Mouse (Mus musculus): ENCODE results near the gene Tigd4.
"Not testable (repeated sequence)": the region's sequence is repeated elsewhere in the genome, so short reads cannot be mapped to it uniquely, and the experiment has no call there.

Gene Tigd4

GRCm38 (mm10) chr3:84593274-84593673, at the start of gene Tigd4:
Gene Tigd4, plus strand, starts transcription at chr3:84593574.
- POLR2A ChIA-PET = interaction anchor here in 1 of 4 experiments (0.9 to 1.0 kb wide), 2 partner anchors 10 to 11 kb away, joined by 3 read pairs; partner anchors contain the start of gene Arfip1
- CTCF ChIA-PET = interaction anchor here in 1 of 4 experiments (0.6 to 0.7 kb wide), 2 partner anchors 258 to 1330 kb away, joined by 3 to 8 read pairs; no protein-coding TSS in a partner anchor

- POLR2A ChIA-PET = interaction anchor here in 2 of 4 experiments (0.6 to 1.4 kb wide), 2 partner anchors 13 to 1178 kb away, joined by 3 to 4 read pairs; no protein-coding TSS in a partner anchor
- CTCF ChIA-PET = interaction anchor here in 1 of 4 experiments (0.6 kb wide), 1 partner anchor 108 kb away, joined by 8 read pairs; no protein-coding TSS in a partner anchor
Measured at GRCm38 (mm10) chr3:84547177-84547576, 46.2 kb upstream of the Tigd4 start.

DNA sequence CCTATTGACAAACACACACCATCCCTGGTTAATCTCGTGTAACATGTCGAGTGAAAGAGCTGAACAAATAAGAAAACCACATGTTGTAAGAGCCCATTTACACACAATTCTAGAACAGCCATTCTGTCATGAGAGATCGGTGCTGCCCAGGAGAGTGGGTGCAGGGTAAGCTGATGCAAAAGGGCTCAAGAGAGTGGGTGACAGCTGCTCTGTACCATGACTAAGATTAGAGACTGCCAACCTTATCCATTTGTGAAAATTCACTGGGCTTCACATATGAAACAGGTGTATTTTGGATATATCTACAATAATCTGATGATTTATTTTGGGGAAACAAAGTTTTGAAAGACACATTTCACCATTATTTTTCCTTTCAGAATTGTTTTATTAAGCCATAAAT, 37.6 kb upstream of the Tigd4 start:
- POLR2A ChIA-PET = interaction anchor here in 1 of 4 experiments (1.7 kb wide), 1 partner anchor 14 kb away, joined by 4 read pairs; no protein-coding TSS in a partner anchor
- CTCF ChIA-PET = interaction anchor here in 1 of 4 experiments (0.6 kb wide), 1 partner anchor 235 kb away, joined by 3 read pairs; no protein-coding TSS in a partner anchor

DNA sequence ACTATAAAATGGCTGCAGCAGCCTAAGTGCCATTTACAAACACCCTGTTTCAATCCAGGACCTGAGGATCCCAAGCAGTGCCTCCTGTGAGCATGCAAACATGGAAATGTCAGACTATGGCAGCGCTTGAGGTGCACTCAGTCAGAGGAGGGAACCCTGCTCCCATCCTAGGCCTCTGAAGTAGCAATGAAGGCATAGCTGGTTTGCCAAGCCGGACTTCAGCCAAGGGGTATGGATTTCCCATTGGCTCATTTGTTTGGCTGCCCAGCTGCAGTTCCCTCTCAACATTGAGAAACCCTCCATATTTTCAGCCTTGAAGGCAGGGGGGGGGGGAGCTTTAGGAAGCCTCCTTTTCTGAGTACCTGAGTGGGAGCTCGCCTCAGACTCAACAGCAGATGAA, 35.1 kb upstream of the Tigd4 start:
- ChIA-PET POLR2A (no interaction called here), CTCF (interaction anchor here in 1 of 4 experiments (1.0 kb wide), 1 partner anchor 16 kb away, joined by 4 read pairs; no protein-coding TSS in a partner anchor)

DNA sequence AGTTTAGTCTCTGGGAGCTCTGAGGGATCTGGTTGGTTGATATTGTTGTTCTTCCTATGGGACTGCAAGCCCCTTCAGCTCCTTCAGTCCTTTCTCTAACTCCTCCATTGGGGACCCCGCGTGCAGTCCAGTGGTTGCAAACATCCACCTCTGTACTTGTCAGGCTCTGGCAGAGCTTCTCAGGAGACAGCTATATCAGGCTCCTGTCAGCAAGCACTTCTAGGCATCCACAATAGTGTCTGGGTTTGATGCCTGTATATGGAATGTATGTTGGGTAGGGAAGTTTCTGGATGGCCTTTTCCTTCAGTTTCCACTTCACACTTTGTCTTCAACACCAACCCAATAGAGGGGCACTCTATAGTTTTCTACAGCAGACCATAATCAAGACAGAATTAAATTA, 30.5 kb upstream of the Tigd4 start:
- CTCF ChIA-PET = not testable (repeated sequence)
- POLR2A ChIA-PET = interaction anchor here in 1 of 4 experiments (1.3 kb wide), 1 partner anchor 10 kb away, joined by 3 read pairs; no protein-coding TSS in a partner anchor

GRCm38 (mm10) chr3:84563415-84563814, 30.0 kb upstream of the Tigd4 start:
- POLR2A ChIA-PET = no interaction called here
- CTCF ChIA-PET = no interaction called here

GRCm38 (mm10) chr3:84568540-84568939, 24.8 kb upstream of the Tigd4 start:
- CTCF ChIA-PET = no interaction called here
- POLR2A ChIA-PET = interaction anchor here in 2 of 4 experiments (0.8 to 1.6 kb wide), 2 partner anchors 11 to 14 kb away, joined by 3 to 4 read pairs; partner anchors contain the start of gene Arfip1 (in 1 of the 2)

- ChIA-PET CTCF (interaction anchor here in 2 of 4 experiments (0.6 to 0.9 kb wide), 3 partner anchors 62 to 267 kb away, joined by 3 to 5 read pairs (median 4); no protein-coding TSS in a partner anchor), POLR2A (interaction anchor here in 3 of 4 experiments (0.5 to 1.4 kb wide), 10 partner anchors 11 to 813 kb away, joined by 3 to 4 read pairs (median 3); partner anchors contain the start of gene Arfip1 (in 1 of the 3))
Measured at GRCm38 (mm10) chr3:84569587-84569986, 23.8 kb upstream of the Tigd4 start.

DNA sequence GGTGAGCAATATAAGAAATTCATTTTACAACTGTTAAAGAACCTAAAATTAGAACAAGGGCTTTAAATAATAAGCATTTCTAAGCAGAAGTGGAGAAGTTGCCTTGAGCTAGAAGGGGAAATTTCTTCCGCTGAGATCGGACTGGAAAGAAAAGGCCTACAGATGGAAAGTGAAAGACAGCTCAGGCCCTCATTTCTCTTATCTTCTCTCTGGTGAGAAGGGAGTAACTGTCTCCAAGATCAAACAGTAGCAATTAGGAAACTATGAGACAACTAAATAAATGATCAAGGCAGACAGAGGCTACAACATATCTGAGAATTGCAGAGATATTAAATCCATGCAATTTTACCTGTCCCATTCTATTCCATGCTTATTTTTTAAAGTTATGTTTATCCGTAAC, 22.9 kb upstream of the Tigd4 start:
- POLR2A ChIA-PET = interaction anchor here in 2 of 4 experiments (0.8 to 1.4 kb wide), 4 partner anchors 10 to 28 kb away, joined by 3 to 4 read pairs (median 4); no protein-coding TSS in a partner anchor
- CTCF ChIA-PET = interaction anchor here in 1 of 4 experiments (0.6 to 0.9 kb wide), 2 partner anchors 247 to 268 kb away, joined by 3 read pairs; no protein-coding TSS in a partner anchor

DNA sequence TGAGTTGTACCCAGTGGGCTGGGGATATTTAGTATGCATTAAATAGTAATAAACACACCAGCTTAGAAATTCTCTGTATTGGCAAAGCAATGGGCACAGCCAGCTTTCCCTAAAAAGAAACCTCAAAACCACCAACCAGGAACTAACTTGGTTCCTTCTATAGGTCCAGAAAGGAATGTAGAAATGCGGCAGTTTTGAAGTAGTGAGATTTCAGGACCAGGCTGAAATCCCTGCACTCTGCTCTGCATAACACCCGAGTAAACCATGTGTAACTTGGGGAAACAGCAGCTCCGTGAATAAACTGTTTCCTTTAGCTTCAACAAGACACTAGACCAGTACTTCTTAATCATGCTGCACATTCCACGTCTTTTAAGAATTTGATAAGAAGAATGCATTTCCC, 12.7 kb upstream of the Tigd4 start:
- CTCF ChIA-PET = no interaction called here
- POLR2A ChIA-PET = interaction anchor here in 2 of 4 experiments (0.8 to 1.8 kb wide), 7 partner anchors 11 to 91 kb away, joined by 3 to 7 read pairs (median 3); no protein-coding TSS in a partner anchor

- ChIA-PET CTCF (no interaction called here), POLR2A (interaction anchor here in 1 of 4 experiments (1.4 kb wide), 1 partner anchor 72 kb away, joined by 4 read pairs; no protein-coding TSS in a partner anchor)
Measured at GRCm38 (mm10) chr3:84581696-84582022, 11.7 kb upstream of the Tigd4 start.

GRCm38 (mm10) chr3:84582023-84582912, 11.1 kb upstream of the Tigd4 start, which contains the start of gene Arfip1:
Gene Arfip1, minus strand, starts transcription at chr3:84582625.
- POLR2A ChIA-PET = interaction anchor here in 3 of 4 experiments (0.7 to 1.8 kb wide), 12 partner anchors 9 to 1305 kb away, joined by 3 to 6 read pairs (median 3); partner anchors contain the start of genes Glt28d2 (in 1 of the 3), Gm37240 (in 1 of the 3) and Tigd4 (in 1 of the 3)
- CTCF ChIA-PET = interaction anchor here in 2 of 4 experiments (1.2 to 1.6 kb wide), 2 partner anchors 33 to 261 kb away, joined by 3 to 5 read pairs; no protein-coding TSS in a partner anchor

DNA sequence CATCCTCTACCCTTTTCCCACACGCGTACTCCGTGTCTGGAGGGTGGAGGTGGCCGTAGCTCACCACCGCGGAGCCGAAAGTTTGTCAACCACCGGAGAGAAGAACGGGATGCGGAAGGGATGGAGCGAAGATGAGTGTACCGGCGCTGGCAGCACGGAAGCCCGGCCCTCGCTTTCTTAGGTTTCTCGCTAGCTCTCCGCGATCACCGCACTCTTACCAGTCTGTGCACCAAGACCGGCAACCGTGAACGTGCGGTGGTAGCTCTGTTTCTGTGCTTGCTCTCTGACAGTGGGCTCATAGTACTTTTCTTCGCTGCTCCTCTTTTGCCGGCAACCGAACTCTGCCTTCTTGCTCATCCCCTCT, 10.5 kb upstream of the Tigd4 start:
- ChIA-PET POLR2A (interaction anchor here in 3 of 4 experiments (0.7 to 1.8 kb wide), 15 partner anchors 9 to 1305 kb away, joined by 3 to 6 read pairs (median 3); partner anchors contain the start of genes Glt28d2 (in 1 of the 3), Gm37240 (in 1 of the 3) and Tigd4 (in 1 of the 3)), CTCF (interaction anchor here in 3 of 4 experiments (0.6 to 1.6 kb wide), 3 partner anchors 21 to 260 kb away, joined by 3 to 5 read pairs (median 3); no protein-coding TSS in a partner anchor)

- ChIA-PET POLR2A (no interaction called here), CTCF (no interaction called here)
Measured at GRCm38 (mm10) chr3:84586736-84587135, 6.6 kb upstream of the Tigd4 start.

- ChIA-PET POLR2A (interaction anchor here in 3 of 4 experiments (0.5 to 1.1 kb wide), 4 partner anchors 12 to 53 kb away, joined by 3 read pairs; partner anchors contain the start of gene Arfip1 (in 1 of the 3)), CTCF (interaction anchor here in 2 of 4 experiments (0.8 to 2.0 kb wide), 3 partner anchors 17 to 20 kb away, joined by 3 to 4 read pairs (median 3); no protein-coding TSS in a partner anchor)
Measured at GRCm38 (mm10) chr3:84594894-84595676, 1.7 kb downstream of the Tigd4 start.

- ChIA-PET POLR2A (interaction anchor here in 2 of 4 experiments (0.7 to 0.9 kb wide), 2 partner anchors 54 to 249 kb away, joined by 3 to 5 read pairs; no protein-coding TSS in a partner anchor), CTCF (interaction anchor here in 1 of 4 experiments (2.0 kb wide), 1 partner anchor 20 kb away, joined by 4 read pairs; no protein-coding TSS in a partner anchor)
Measured at GRCm38 (mm10) chr3:84595677-84596234, 2.4 kb downstream of the Tigd4 start.

- ChIA-PET POLR2A (no interaction called here), CTCF (interaction anchor here in 1 of 4 experiments (0.5 kb wide), 1 partner anchor 114 kb away, joined by 5 read pairs; no protein-coding TSS in a partner anchor)
Measured at GRCm38 (mm10) chr3:84597996-84598734, 4.8 kb downstream of the Tigd4 start.

Data from embryonic stem cell, embryonic (primary cell).